Mouse (Mus musculus) erythroblast, embryonic 14.5 days (primary cell): ENCODE data around the gene Inpp5e.

ENCODE experiments used
- GATA1 ChIP-seq: IDR thresholded peaks from 2 replicates; pipeline ENCODE4 v1.6.1; 2012; ENCODE audit warnings: low read length, inconsistent platforms, mixed read lengths
- TAL1 ChIP-seq: IDR thresholded peaks from 3 replicates; pipeline ENCODE4 v1.6.1; 2012; ENCODE audit warnings: low read length, inconsistent platforms, mixed read lengths

- TF ChIP-seq TAL1 (no peak), GATA1 (no peak)
Observed at GRCm38 (mm10) chr2:26444368-26444767, 35.4 kb upstream of the Inpp5e start.
